Mouse (Mus musculus) forebrain, embryonic 15.5 days (tissue): ENCODE data around the gene Mrtfa. TPM values are rescaled to one million over a fixed set of nuclear protein-coding genes. Genes with fewer than 3 reads are reported as not detected.

Experiments used
- ATAC-seq: fragments of 200-750 bp; cut with Nextera tagmentation; replicated peaks from 2 replicates; pipeline ENCODE4 v1.8.0; 2017; ENCODE audit warnings: mild to moderate bottlenecking, moderate TSS enrichment, moderate library complexity
- H3K27ac ChIP-seq: fragments of 300-500 bp; sonication (generic); replicated peaks from 2 replicates; pipeline ENCODE4 v1.5.1; 2015; ENCODE audit warnings: mild to moderate bottlenecking, inconsistent platforms
- H3K27me3 ChIP-seq: fragments of 300-500 bp; sonication (generic); 2 replicates; pipeline ENCODE4 v1.6.1; 2015; ENCODE audit warnings: inconsistent platforms
- H3K36me3 ChIP-seq: fragments of 300-500 bp; sonication (generic); 2 replicates; pipeline ENCODE4 v1.6.1; 2015; ENCODE audit warnings: mild to moderate bottlenecking, inconsistent platforms
- H3K4me1 ChIP-seq: fragments of 300-500 bp; sonication (generic); 2 replicates; pipeline ENCODE4 v1.6.1; 2015; ENCODE audit warnings: inconsistent platforms
- H3K4me2 ChIP-seq: fragments of 300-500 bp; sonication (generic); replicated peaks from 2 replicates; pipeline ENCODE4 v1.6.1; 2015; ENCODE audit warnings: mild to moderate bottlenecking, inconsistent platforms
- H3K4me3 ChIP-seq: fragments of 300-500 bp; sonication (generic); 2 replicates; pipeline ENCODE4 v1.5.1; 2015; ENCODE audit warnings: mild to moderate bottlenecking, inconsistent platforms
- H3K9ac ChIP-seq: fragments of 300-500 bp; sonication (generic); replicated peaks from 2 replicates; pipeline ENCODE4 v1.6.1; 2015; ENCODE audit warnings: mild to moderate bottlenecking, inconsistent platforms
- H3K9me3 ChIP-seq: fragments of 300-500 bp; sonication (generic); 2 replicates; pipeline ENCODE4 v1.6.1; 2016; ENCODE audit warnings: inconsistent platforms
- WGBS: fragments of 180-500 bp; shearing (Covaris S2); methylation state at CpG from one replicate; pipeline ENCODE4 v1.1.7; 2015; ENCODE audit warnings: mixed read lengths; 5-methylcytosine and 5-hydroxymethylcytosine counted together
- polyA plus RNA-seq: library from polyadenylated mRNA; unstranded; fragments of >200 nt; fragmentation: Nextera tagmentation; extraction: Ambion mirVana; gene quantifications from 2 replicates; pipeline ENCODE4 v1.2.1, GENCODE M21; 2015

Mrtfa gene
- polyA plus RNA-seq, 1 experiment from 2014 or later: 24.1 TPM

DNA sequence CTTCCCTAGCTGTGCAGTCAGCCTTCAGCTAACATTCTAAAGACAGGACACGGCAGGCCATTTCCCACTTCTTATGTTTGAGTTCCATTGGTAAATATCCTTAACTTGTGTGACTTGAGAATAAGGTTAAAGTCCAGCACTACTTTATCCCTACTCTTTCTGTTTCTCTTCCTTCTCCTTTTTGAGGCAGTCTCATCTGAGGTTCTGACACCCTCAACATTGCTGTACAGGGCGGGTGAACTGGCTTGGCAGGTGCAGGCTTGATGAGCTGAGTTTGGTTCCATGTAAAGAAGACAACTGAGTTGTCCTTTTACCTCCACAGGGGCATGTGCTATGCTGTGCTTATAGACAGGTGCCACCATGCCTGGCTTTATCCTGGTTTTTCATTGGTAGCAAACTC lies 207.3 kb downstream of the Mrtfa start:
- H3K4me2 ChIP-seq: no peak overlapping the region
- WGBS: 90% methylated on average over 2 of the region's 2 CpGs

DNA sequence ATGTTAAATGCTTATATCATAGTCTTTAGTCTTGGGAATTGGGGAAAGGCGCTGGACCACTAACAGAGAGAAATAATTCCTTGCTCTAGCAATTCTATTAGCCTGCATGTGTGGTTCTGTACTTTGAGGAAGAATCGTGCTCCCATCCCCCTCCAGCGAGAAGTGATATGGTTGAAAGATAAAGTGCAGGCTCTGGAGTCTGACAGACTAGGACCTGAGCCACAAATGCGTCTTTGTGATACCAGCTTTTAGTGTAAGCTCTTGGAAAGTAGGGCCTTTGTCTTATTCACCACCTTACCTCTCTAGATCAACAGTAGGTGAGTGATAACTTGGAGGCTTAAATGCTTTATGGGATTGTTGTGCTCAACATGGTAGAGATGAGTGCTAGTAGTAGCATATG lies 209.4 kb downstream of the Mrtfa start:
- Histone ChIP-seq H3K9me3 (no peaks in the 10 kb centered on the region), H3K4me3 (no peak overlapping the region), H3K4me1 (peaks cover 11% of the 10 kb centered on the region), H3K9ac (no peak overlapping the region), H3K36me3 (no peaks in the 10 kb centered on the region), H3K4me2 (no peak overlapping the region), H3K27me3 (no peaks in the 10 kb centered on the region), H3K27ac (no peak overlapping the region)
- WGBS: 93% methylated on average over 4 of the region's 4 CpGs
- ATAC-seq: no peak

More for the DNA sequence above, 207.3 kb downstream of the Mrtfa start:
- Histone ChIP-seq H3K27ac (no peak overlapping the region), H3K9ac (no peak overlapping the region), H3K4me1 (peaks cover 11% of the 10 kb centered on the region), H3K9me3 (no peaks in the 10 kb centered on the region), H3K27me3 (no peaks in the 10 kb centered on the region), H3K36me3 (no peaks in the 10 kb centered on the region), H3K4me3 (no peak overlapping the region)
- no peak for ATAC-seq

DNA sequence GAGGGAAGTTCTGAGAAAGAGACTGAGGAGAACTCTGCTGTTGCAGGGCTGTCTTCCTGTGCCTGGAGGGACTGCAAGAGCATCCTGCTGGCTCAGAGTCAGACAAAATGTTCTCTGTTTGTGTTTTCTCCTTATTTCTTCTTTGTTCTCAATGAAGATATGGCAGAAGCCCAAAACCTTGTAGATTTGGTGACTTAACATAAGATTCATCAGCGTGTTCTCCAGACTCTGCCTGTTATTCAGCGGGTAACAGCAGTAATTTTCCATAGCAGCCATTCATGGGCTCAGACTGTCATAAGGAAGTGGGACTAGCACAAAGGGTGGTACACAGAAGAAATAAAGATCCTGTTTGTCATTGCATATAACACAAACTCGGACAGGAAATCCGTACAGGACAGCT lies 210.9 kb downstream of the Mrtfa start:
- no peaks in the 10 kb centered on the region for H3K9me3 ChIP-seq
- ATAC-seq: no peak

DNA sequence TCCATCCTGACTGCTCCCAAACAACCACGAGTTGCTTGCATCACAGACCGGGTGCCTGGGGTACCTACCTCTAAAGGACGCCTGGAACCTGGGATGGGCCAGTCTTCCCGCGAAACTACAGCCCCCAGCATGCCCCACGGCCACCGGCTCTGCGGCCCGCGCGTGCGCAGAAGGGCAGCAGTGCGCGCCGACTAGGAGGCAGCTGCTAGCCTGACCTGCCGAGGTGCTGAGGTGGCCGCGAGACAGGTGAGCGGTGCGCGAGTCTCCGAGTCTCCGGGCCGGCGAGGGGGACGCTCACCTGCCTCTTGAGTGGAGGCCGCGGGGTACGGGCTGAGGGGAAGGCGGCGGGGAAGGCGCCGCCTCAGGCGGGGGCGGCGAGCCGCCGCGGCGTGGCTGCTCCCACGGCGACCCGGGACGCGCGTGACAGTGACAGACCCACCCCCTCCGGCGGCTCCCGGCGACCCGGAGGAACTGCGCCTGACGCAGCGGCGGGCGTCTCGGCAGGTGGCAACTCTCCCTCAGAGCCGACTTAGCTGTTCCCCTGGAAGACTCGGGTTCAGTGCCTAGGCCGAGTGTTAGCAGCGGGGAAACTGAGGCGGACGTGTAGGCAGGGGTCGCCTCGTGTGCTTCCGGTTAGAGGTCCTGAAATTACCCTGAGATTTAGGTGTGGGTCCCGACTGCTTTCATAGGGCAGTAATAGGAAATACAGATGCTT lies 212.8 kb downstream of the Mrtfa start, which contains the start of gene Sgsm3:
Gene Sgsm3 (plus strand): TSS at position 146 of the 715 bp plus-strand sequence.
- Histone ChIP-seq H3K4me1 (peaks cover 11% of the 10 kb centered on the region), H3K36me3 (no peaks in the 10 kb centered on the region), H3K9ac (peak within 1 kb of the TSS; percentile 83), H3K4me2 (peak within 1 kb of the TSS; percentile 77), H3K27ac (peak within 1 kb of the TSS; percentile 70), H3K9me3 (no peaks in the 10 kb centered on the region), H3K27me3 (no peaks in the 10 kb centered on the region), H3K4me3 (peak within 1 kb of the TSS; percentile 96)
- peak; percentile 96 for ATAC-seq
- under 1% methylated on average over 67 of the region's 67 CpGs for WGBS

More for the DNA sequence above, 210.9 kb downstream of the Mrtfa start:
- WGBS: 79% methylated on average over 4 of the region's 4 CpGs
- Histone ChIP-seq H3K36me3 (no peaks in the 10 kb centered on the region), H3K27me3 (no peaks in the 10 kb centered on the region), H3K4me3 (no peak overlapping the region), H3K4me1 (peaks cover 11% of the 10 kb centered on the region), H3K4me2 (no peak overlapping the region), H3K27ac (no peak overlapping the region), H3K9ac (no peak overlapping the region)

DNA sequence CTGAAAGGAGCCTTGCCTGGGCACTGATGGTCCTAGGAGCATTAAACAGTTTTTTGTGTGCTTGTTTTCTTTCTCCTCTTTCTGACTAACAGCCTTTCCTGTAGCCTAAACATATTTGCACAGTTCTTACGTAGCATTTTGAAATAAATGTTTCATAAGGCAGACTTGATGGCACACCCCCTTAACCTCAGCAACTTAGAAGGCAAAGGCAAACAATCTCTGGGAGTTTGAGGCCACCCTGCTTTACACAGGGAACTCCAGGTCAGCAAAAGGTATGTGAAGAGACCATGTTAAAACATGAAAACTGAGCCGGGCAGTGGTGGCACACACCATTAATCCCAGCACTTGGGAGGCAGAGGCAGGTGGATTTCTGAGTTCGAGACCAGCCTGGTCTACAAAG lies 214.9 kb downstream of the Mrtfa start:
- Histone ChIP-seq H3K27me3 (no peaks in the 10 kb centered on the region), H3K27ac (no peak overlapping the region), H3K36me3 (no peaks in the 10 kb centered on the region), H3K4me1 (peaks cover 11% of the 10 kb centered on the region), H3K4me3 (no peak overlapping the region), H3K4me2 (no peak overlapping the region), H3K9me3 (no peaks in the 10 kb centered on the region), H3K9ac (no peak overlapping the region)
- ATAC-seq: no peak
- 90% methylated on average over 3 of the region's 3 CpGs for WGBS

DNA sequence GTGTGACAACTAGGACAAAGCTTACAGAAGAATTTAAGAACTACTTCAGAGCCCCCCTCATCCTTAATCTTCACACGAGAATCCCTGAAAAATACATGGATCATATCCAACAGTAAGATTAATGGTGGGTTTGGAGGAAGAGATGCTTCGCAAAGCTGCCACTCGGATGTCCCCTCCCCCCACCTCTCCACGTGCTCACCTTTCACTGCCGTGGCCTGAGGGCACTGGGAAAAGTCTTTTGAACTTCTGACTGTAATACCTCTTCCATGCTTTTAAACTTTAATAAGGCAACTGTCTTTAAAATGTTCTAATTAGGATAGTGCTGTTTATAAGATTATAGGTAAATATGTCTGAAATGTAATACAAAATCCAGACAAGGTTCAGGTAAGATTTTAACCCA lies 216.2 kb downstream of the Mrtfa start:
- Histone ChIP-seq H3K27me3 (no peaks in the 10 kb centered on the region), H3K9me3 (no peaks in the 10 kb centered on the region), H3K4me1 (peaks cover 11% of the 10 kb centered on the region), H3K4me3 (no peak overlapping the region), H3K27ac (no peak overlapping the region), H3K36me3 (peaks cover 8% of the 10 kb centered on the region), H3K9ac (no peak overlapping the region), H3K4me2 (no peak overlapping the region)
- no peak for ATAC-seq
- WGBS: 49% methylated on average over 5 of the region's 5 CpGs

DNA sequence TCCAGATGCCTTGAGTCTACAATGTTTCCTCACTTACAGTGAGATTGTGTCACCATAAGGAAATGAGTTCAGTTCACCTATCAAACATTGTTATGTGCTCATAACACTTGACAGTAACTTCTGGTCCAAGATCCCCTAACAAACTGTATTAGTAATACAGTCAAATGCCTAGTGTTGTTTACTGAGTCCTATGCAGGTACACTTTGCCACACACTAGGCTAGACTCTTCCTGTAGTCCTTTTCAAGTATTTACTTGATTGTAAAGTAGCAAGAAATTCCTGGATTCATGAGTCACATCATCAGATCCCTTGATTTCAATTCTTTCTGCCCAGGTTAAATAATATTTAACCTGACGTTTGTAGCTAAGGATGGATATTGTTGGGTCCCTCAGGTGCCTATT lies 221.2 kb downstream of the Mrtfa start:
- Histone ChIP-seq H3K36me3 (peaks cover 49% of the 10 kb centered on the region), H3K9ac (no peak overlapping the region)

More for the DNA sequence above, 221.2 kb downstream of the Mrtfa start:
- H3K9me3 ChIP-seq: no peaks in the 10 kb centered on the region
- no peak overlapping the region for H3K4me2 ChIP-seq
- no peak overlapping the region for H3K4me3 ChIP-seq
- WGBS: 85% methylated on average over 1 of the region's 1 CpGs
- no peak overlapping the region for H3K27ac ChIP-seq
- no peaks in the 10 kb centered on the region for H3K4me1 ChIP-seq
- no peak for ATAC-seq
- no peaks in the 10 kb centered on the region for H3K27me3 ChIP-seq

Other genes starting within 250 kb of the Mrtfa start
- gene Adsl, start 242.3 kb downstream of the Mrtfa start, polyA plus RNA-seq: 99.2 and 100 TPM in 2 replicates
- 56.3 and 56.6 TPM in 2 replicates for gene Sgsm3, start 213.0 kb downstream of the Mrtfa start, polyA plus RNA-seq
- 1.2 and 1.8 TPM in 2 replicates for gene Mchr1, start 44.7 kb upstream of the Mrtfa start, polyA plus RNA-seq
- 133 and 139 TPM in 2 replicates for gene Slc25a17, start 170.1 kb upstream of the Mrtfa start, polyA plus RNA-seq
- gene St13, start 209.3 kb upstream of the Mrtfa start, polyA plus RNA-seq: 203 and 207 TPM in 2 replicates
- gene Xpnpep3, start 209.4 kb upstream of the Mrtfa start, polyA plus RNA-seq: 8.6 and 10.1 TPM in 2 replicates
- 1.5 and 1.7 TPM in 2 replicates for gene Dnajb7, start 217.5 kb upstream of the Mrtfa start, polyA plus RNA-seq